Comparison of ENCODE assay signal across 8 mouse cellular contexts in the genomic region with DNA sequence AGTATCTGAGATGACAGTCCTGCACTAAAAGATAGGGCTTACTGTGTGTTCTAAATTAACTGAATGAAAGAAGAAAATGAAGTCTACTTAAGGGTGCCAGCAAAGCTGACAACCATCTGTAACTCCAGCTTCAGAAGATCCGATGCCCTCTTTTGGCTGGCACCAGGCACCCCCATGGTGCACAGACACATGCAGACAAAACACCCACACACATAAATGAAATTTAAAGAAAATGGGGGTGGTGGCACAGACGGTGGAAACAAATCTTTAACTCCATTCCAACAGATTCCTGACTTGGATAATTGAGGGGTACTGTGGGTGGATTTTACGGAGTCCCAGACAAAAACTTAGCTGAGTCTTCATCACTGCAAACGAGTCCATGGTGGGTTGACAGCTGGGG. TPM values are rescaled to one million over a fixed set of nuclear protein-coding genes. Genes with fewer than 3 reads are reported as not detected.
DNase-seq lines count a peak whose midpoint lies in the region; ATAC-seq lines count a peak whose summit lies in the region.

No protein-coding gene starts in this region.

- H3K4me1 ChIP-seq in heart, embryonic 11.5 days (ENCODE audit: control insufficient read depth, insufficient read depth, low read length), result peaks cover 10% of the 10 kb centered on the region; the same call in 1 of the 2 replicates
- peaks cover 6% of the 10 kb centered on the region; the same call in 1 of the 2 replicates for H3K4me1 ChIP-seq in embryonic facial prominence, embryonic 12.5 days
- no peaks in the 10 kb centered on the region for H3K4me1 ChIP-seq in midbrain, embryonic 11.5 days (ENCODE audit: control insufficient read depth, insufficient read depth, low read length)

- H3K9me3 ChIP-seq in heart, embryonic 11.5 days (replicated peaks; ENCODE audit: control insufficient read depth, low read length), result no peaks in the 10 kb centered on the region
- no peaks in the 10 kb centered on the region for H3K9me3 ChIP-seq in embryonic facial prominence, embryonic 12.5 days
- no peaks in the 10 kb centered on the region for H3K9me3 ChIP-seq in midbrain, embryonic 11.5 days (ENCODE audit: control insufficient read depth, low read length)

- peaks cover 3% of the 10 kb centered on the region for H3K27me3 ChIP-seq in heart, embryonic 11.5 days (ENCODE audit: control insufficient read depth, insufficient read depth, low read length)
- peaks cover 9% of the 10 kb centered on the region; the same call in 1 of the 2 replicates for H3K27me3 ChIP-seq in embryonic facial prominence, embryonic 12.5 days
- H3K27me3 ChIP-seq in midbrain, embryonic 11.5 days (ENCODE audit: control insufficient read depth, insufficient read depth, low read length), result no peaks in the 10 kb centered on the region

- H3K9ac ChIP-seq in heart, embryonic 11.5 days (ENCODE audit: low read depth, low read length), result peak overlapping the region; percentile 61
- 0 out of 2 replicates have a peak overlapping the region, but pooled peaks have one; percentile 48 for H3K9ac ChIP-seq in embryonic facial prominence, embryonic 12.5 days
- no peak overlapping the region for H3K9ac ChIP-seq in midbrain, embryonic 11.5 days (ENCODE audit: low read length)

- intact Hi-C loops in heart, postnatal 25 days (cut with DNase I), result no loop called here

- H3K36me3 ChIP-seq in heart, embryonic 11.5 days (ENCODE audit: control insufficient read depth, insufficient read depth, low read length), result no peaks in the 10 kb centered on the region
- H3K36me3 ChIP-seq in embryonic facial prominence, embryonic 12.5 days, result no peaks in the 10 kb centered on the region
- H3K36me3 ChIP-seq in midbrain, embryonic 11.5 days (ENCODE audit: control insufficient read depth, insufficient read depth, low read length), result no peaks in the 10 kb centered on the region

- peak overlapping the region; percentile 31; the same call in 1 of the 2 replicates for H3K27ac ChIP-seq in heart, embryonic 11.5 days (ENCODE audit: low read depth, low read length)
- H3K27ac ChIP-seq in embryonic facial prominence, embryonic 12.5 days, result no peak overlapping the region
- H3K27ac ChIP-seq in midbrain, embryonic 11.5 days (ENCODE audit: low read depth, low read length), result no peak overlapping the region

- WGBS in heart, embryonic 11.5 days (ENCODE audit: insufficient replicate concordance), result 44% methylated on average over 4 of the region's 4 CpGs
- WGBS in embryonic facial prominence, embryonic 12.5 days, result 35% methylated on average over 4 of the region's 4 CpGs
- WGBS in midbrain, embryonic 11.5 days, result 58% methylated on average over 4 of the region's 4 CpGs

- H3K4me2 ChIP-seq in heart, embryonic 11.5 days, result peak overlapping the region; percentile 73
- peak overlapping the region; percentile 63 for H3K4me2 ChIP-seq in embryonic facial prominence, embryonic 12.5 days (replicated peaks)
- peak overlapping the region; percentile 49 for H3K4me2 ChIP-seq in midbrain, embryonic 11.5 days

- no peak for DNase-seq in heart, postnatal 25 days (ENCODE audit: low spot score)
- DNase-seq in layer of hippocampus, adult 8-10 months (ENCODE audit: low spot score in 2 of 2), result peak; percentile 58 to 67
- DNase-seq in midbrain, embryonic 11.5 days (ENCODE audit: low spot score, missing footprints), result no peak
- DNase-seq in natural killer cell, adult 2 months (ENCODE audit: low spot score in 2 of 2), result no peak
- DNase-seq in cerebellum, postnatal 4 days (ENCODE audit: low spot score in 2 of 2), result no peak
- DNase-seq in thymus, postnatal 36 days, result no peak

- ATAC-seq in heart, embryonic 11.5 days (replicated peaks; ENCODE audit: insufficient number of reproducible peaks, low FRiP score, low TSS enrichment), result no peak
- ATAC-seq in embryonic facial prominence, embryonic 12.5 days (ENCODE audit: insufficient number of reproducible peaks, insufficient read depth, low FRiP score, low TSS enrichment), result no peak
- no peak for ATAC-seq in midbrain, embryonic 11.5 days (ENCODE audit: low FRiP score)

- H3K4me3 ChIP-seq in heart, embryonic 11.5 days (ENCODE audit: low read depth, low read length), result peak overlapping the region; percentile 37
- H3K4me3 ChIP-seq in embryonic facial prominence, embryonic 12.5 days, result peak overlapping the region; percentile 33
- H3K4me3 ChIP-seq in midbrain, embryonic 11.5 days (ENCODE audit: low read depth, low read length), result no peak overlapping the region

RNA-seq across cellular contexts. Expression of a gene that starts 4.1 kb away (rescaled TPM):
- polyA plus RNA-seq in heart, embryonic 11.5 days (2014; fragmentation: Nextera tagmentation; extraction: Ambion mirVana), result 5.9 and 8.7 TPM in 2 replicates
- not detected for total RNA-seq in heart, postnatal 25 days (2021)
- polyA plus RNA-seq in embryonic facial prominence, embryonic 12.5 days (2016; fragmentation: Nextera tagmentation; extraction: Ambion mirVana), result 0.27 and 1.0 TPM in 2 replicates
- total RNA-seq in layer of hippocampus, adult 8-10 months (2022), result under 1 TPM in 1 of 4 experiments, not detected in 3; 0.14 TPM
- polyA plus RNA-seq in midbrain, embryonic 11.5 days (2014; fragmentation: Nextera tagmentation; extraction: Ambion mirVana), result 1.7 and 2.2 TPM in 2 replicates

RNA-seq across cellular contexts. Expression of a gene that starts 28.2 kb away (rescaled TPM):
- polyA plus RNA-seq in heart, embryonic 11.5 days (2014; fragmentation: Nextera tagmentation; extraction: Ambion mirVana), result 0.13 and 0.58 TPM in 2 replicates
- total RNA-seq in heart, postnatal 25 days (2021), result under 1 TPM; 0.16 to 0.61 TPM
- polyA plus RNA-seq in embryonic facial prominence, embryonic 12.5 days (2016; fragmentation: Nextera tagmentation; extraction: Ambion mirVana), result 3.9 and 4.4 TPM in 2 replicates
- total RNA-seq in layer of hippocampus, adult 8-10 months (2022), result 10 to 100 TPM; 13.3 to 15.2 (median 14.2) TPM
- polyA plus RNA-seq in midbrain, embryonic 11.5 days (2014; fragmentation: Nextera tagmentation; extraction: Ambion mirVana), result 4.5 and 4.7 TPM in 2 replicates

RNA-seq across cellular contexts. Expression of a gene that starts 30.1 kb away (rescaled TPM):
- polyA plus RNA-seq in heart, embryonic 11.5 days (2014; fragmentation: Nextera tagmentation; extraction: Ambion mirVana), result 165 and 178 TPM in 2 replicates
- total RNA-seq in heart, postnatal 25 days (2021), result 10 to 100 TPM; 20.7 to 22.3 TPM
- polyA plus RNA-seq in embryonic facial prominence, embryonic 12.5 days (2016; fragmentation: Nextera tagmentation; extraction: Ambion mirVana), result 258 and 265 TPM in 2 replicates
- total RNA-seq in layer of hippocampus, adult 8-10 months (2022), result 100 to 1,000 TPM in 2 of 4 experiments, 10 to 100 TPM in 2; 84.1 to 119 (median 97.3) TPM
- polyA plus RNA-seq in midbrain, embryonic 11.5 days (2014; fragmentation: Nextera tagmentation; extraction: Ambion mirVana), result 342 TPM in 2 replicates

RNA-seq across cellular contexts. Expression of a gene that starts 30.9 kb away (rescaled TPM):
- not detected in 2 replicates for polyA plus RNA-seq in heart, embryonic 11.5 days (2014; fragmentation: Nextera tagmentation; extraction: Ambion mirVana)
- not detected for total RNA-seq in heart, postnatal 25 days (2021)
- polyA plus RNA-seq in embryonic facial prominence, embryonic 12.5 days (2016; fragmentation: Nextera tagmentation; extraction: Ambion mirVana), result not detected in 2 replicates
- under 1 TPM in 1 of 4 experiments, not detected in 3; 0.18 TPM for total RNA-seq in layer of hippocampus, adult 8-10 months (2022)
- not detected in 2 replicates for polyA plus RNA-seq in midbrain, embryonic 11.5 days (2014; fragmentation: Nextera tagmentation; extraction: Ambion mirVana)

RNA-seq across cellular contexts. Expression of a gene that starts 32.8 kb away (rescaled TPM):
- polyA plus RNA-seq in heart, embryonic 11.5 days (2014; fragmentation: Nextera tagmentation; extraction: Ambion mirVana), result 18.7 and 20.1 TPM in 2 replicates
- 10 to 100 TPM; 18.1 to 18.7 TPM for total RNA-seq in heart, postnatal 25 days (2021)
- polyA plus RNA-seq in embryonic facial prominence, embryonic 12.5 days (2016; fragmentation: Nextera tagmentation; extraction: Ambion mirVana), result 51.3 and 52.6 TPM in 2 replicates
- 10 to 100 TPM; 44.5 to 54.1 (median 48.9) TPM for total RNA-seq in layer of hippocampus, adult 8-10 months (2022)
- polyA plus RNA-seq in midbrain, embryonic 11.5 days (2014; fragmentation: Nextera tagmentation; extraction: Ambion mirVana), result 24.1 and 29.5 TPM in 2 replicates

Comparison
In these comparisons a context has a peak if more than half of its experiments do, and no peak if none do; other contexts are left out.
1. DNase-seq: peak in layer of hippocampus, adult 8-10 months (2 of 2); none in heart, postnatal 25 days (single experiment), midbrain, embryonic 11.5 days (single experiment), natural killer cell, adult 2 months (0 of 2), cerebellum, postnatal 4 days (0 of 2) and thymus, postnatal 36 days (0 of 2).
2. Peak in every context shown above with its lines, with median percentiles within 50 percentile points of each other: H3K4me2 ChIP-seq.